Mouse (Mus musculus): Measurements from ENCODE around the gene Olfr644. TPM values are rescaled to one million over a fixed set of nuclear protein-coding genes. Genes with fewer than 3 reads are reported as not detected.

Olfr644 gene
- polyA plus RNA-seq (2015; fragmentation: Nextera tagmentation; extraction: Ambion mirVana), result not detected in 2 replicates

DNA sequence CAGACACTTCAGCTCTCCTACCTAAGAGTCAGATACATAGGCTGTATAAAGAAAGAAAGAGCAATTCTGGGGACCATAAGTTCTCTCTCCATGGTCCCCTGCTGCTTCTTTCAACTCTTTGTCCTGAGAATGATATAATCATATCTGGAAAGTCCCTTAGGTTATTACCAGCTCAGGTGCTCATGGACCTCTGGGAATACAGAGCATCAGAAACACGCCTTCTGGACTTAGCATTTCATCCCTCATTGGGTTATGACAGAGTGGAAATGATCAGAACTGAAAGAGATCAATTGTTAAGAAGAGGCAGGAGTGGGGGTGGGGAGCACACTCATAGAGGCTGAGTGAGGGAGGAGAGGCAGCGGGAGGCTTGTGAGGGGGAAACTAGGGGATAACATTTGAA, at the start of gene Olfr644:
Olfr644 (minus strand) TSS at position 101 of the 400 bp plus-strand sequence.

DNA sequence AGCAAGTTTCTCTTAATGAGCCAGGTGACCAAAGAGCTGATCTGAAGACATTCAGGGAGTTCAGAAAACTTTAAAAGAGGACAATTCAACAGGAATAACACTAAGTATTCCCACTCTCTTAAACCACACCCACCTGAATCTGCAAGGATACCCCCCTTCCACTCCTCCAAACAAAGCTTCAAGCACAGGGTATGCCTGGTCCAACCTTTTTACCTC, 33.0 kb upstream of the Olfr644 start, which contains the start of gene Olfr646:
Olfr646 (plus strand) TSS at position 117 of the 216 bp plus-strand sequence.

GRCm38 (mm10) chr7:104085365-104085764, 13.7 kb upstream of the Olfr644 start, which contains the start of gene Olfr645:
Gene Olfr645, minus strand, starts transcription at chr7:104085465.

DNA sequence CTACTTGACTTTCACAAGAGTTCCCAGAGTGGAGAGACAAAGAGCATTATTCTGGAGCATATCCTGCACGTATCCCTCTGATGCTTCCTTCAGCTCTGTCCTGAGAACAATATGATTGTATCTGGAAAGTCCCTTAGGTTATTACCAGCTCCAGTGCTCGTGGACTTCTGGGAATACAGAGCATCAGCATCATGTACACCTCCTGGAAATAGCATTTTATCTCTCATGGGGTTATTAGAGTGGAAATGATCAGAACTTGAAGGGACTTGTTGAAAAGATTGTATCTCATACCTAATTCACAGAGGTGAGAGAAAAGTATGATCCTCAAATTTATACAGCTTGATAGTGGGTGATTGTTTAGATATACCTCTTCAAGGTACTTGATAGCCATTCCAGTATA, 10.3 kb downstream of the Olfr644 start, which contains the start of gene 4930516K23Rik:
4930516K23Rik (minus strand) TSS at position 101 of the 400 bp plus-strand sequence.

GRCm38 (mm10) chr7:104052566-104052965, 19.1 kb downstream of the Olfr644 start, which contains the start of gene Olfr642:
Gene Olfr642, minus strand, starts transcription at chr7:104052666.

DNA sequence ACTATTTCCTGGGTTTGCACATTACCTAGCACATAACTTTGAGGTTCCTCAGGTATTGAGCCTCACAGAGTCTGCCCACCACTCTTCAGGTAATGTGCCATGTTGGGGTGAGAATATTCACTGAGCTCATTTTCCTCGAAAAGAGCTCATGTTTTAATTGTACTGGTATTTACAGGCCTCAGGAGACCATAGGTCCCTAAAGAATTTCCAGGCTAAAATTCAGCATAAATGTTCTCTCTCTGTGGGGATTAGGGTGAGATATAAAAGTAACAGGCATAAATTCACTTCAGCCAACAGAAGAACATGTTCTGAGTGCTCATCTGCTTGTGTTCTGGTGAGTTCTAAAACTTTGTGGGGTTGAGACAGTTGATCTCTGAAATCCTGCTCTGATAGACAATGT, 36.5 kb downstream of the Olfr644 start, which contains the start of gene Olfr641:
Olfr641 (plus strand) TSS at position 301 of the 400 bp plus-strand sequence.

GRCm38 (mm10) chr7:104025473-104025872, 46.2 kb downstream of the Olfr644 start, which contains the start of gene Olfr640:
Gene Olfr640, minus strand, starts transcription at chr7:104025573.

DNA sequence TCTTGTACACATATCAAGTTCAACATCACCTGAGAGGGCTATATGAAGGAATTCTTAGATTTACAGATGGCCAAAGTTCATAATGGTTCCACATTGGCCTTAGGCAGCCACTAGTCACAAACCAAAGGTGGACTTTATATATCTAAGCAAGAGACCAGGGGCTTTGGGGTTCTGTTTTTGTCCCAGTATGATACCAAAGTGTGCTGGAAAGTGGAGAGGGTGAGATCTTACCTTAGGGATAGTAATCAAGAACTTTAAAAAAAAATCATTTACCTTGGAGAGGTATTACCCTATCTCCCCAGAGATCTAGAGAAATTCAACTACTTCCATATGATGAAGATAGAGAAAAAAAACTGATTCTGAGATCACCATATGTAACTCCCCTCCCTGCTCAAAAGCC, 54.5 kb downstream of the Olfr644 start, which contains the start of gene Olfr639:
Olfr639 (minus strand) TSS at position 101 of the 400 bp plus-strand sequence.

Other genes starting within 250 kb of the Olfr644 start
- 96,477 and 101,005 TPM in 2 replicates for gene Hbb-bs, start 243.8 kb downstream of the Olfr644 start, polyA plus RNA-seq (2015; fragmentation: Nextera tagmentation; extraction: Ambion mirVana)
- gene Hbb-bh2, start 231.3 kb downstream of the Olfr644 start, polyA plus RNA-seq (2015; fragmentation: Nextera tagmentation; extraction: Ambion mirVana), result not detected in 2 replicates
- 1.3 and 1.9 TPM in 2 replicates for gene Hbb-bh1, start 228.7 kb downstream of the Olfr644 start, polyA plus RNA-seq (2015; fragmentation: Nextera tagmentation; extraction: Ambion mirVana)
- gene Hbb-y, start 218.7 kb downstream of the Olfr644 start, polyA plus RNA-seq (2015; fragmentation: Nextera tagmentation; extraction: Ambion mirVana), result 2.9 and 3.0 TPM in 2 replicates
- gene Olfr66, start 185.6 kb downstream of the Olfr644 start, polyA plus RNA-seq (2015; fragmentation: Nextera tagmentation; extraction: Ambion mirVana), result not detected in 2 replicates
- 0.02 TPM in 1 of 2 replicates, not detected in the other for gene Olfr64, start 177.4 kb downstream of the Olfr644 start, polyA plus RNA-seq (2015; fragmentation: Nextera tagmentation; extraction: Ambion mirVana)
- not detected in 2 replicates for gene Olfr65, start 168.4 kb downstream of the Olfr644 start, polyA plus RNA-seq (2015; fragmentation: Nextera tagmentation; extraction: Ambion mirVana)
- gene Olfr631, start 143.0 kb downstream of the Olfr644 start, polyA plus RNA-seq (2015; fragmentation: Nextera tagmentation; extraction: Ambion mirVana), result not detected in 2 replicates
- 0.07 TPM in 1 of 2 replicates, not detected in the other for gene Olfr632, start 137.5 kb downstream of the Olfr644 start, polyA plus RNA-seq (2015; fragmentation: Nextera tagmentation; extraction: Ambion mirVana)
- not detected in 2 replicates for gene Olfr633, start 127.4 kb downstream of the Olfr644 start, polyA plus RNA-seq (2015; fragmentation: Nextera tagmentation; extraction: Ambion mirVana)
- gene Olfr635, start 100.7 kb downstream of the Olfr644 start, polyA plus RNA-seq (2015; fragmentation: Nextera tagmentation; extraction: Ambion mirVana), result not detected in 2 replicates
- gene Olfr638, start 73.1 kb downstream of the Olfr644 start, polyA plus RNA-seq (2015; fragmentation: Nextera tagmentation; extraction: Ambion mirVana), result not detected in 2 replicates
- gene Olfr639, start 54.6 kb downstream of the Olfr644 start, polyA plus RNA-seq (2015; fragmentation: Nextera tagmentation; extraction: Ambion mirVana), result not detected in 2 replicates
- not detected in 2 replicates for gene Olfr640, start 46.3 kb downstream of the Olfr644 start, polyA plus RNA-seq (2015; fragmentation: Nextera tagmentation; extraction: Ambion mirVana)
- not detected in 2 replicates for gene Olfr641, start 36.4 kb downstream of the Olfr644 start, polyA plus RNA-seq (2015; fragmentation: Nextera tagmentation; extraction: Ambion mirVana)
- gene Olfr642, start 19.2 kb downstream of the Olfr644 start, polyA plus RNA-seq (2015; fragmentation: Nextera tagmentation; extraction: Ambion mirVana), result not detected in 2 replicates
- gene 4930516K23Rik, start 10.4 kb downstream of the Olfr644 start, polyA plus RNA-seq (2015; fragmentation: Nextera tagmentation; extraction: Ambion mirVana), result not detected in 2 replicates
- not detected in 2 replicates for gene Olfr645, start 13.6 kb upstream of the Olfr644 start, polyA plus RNA-seq (2015; fragmentation: Nextera tagmentation; extraction: Ambion mirVana)
- gene Olfr646, start 33.0 kb upstream of the Olfr644 start, polyA plus RNA-seq (2015; fragmentation: Nextera tagmentation; extraction: Ambion mirVana), result not detected in 2 replicates
- not detected in 2 replicates for gene Ubqln5, start 58.0 kb upstream of the Olfr644 start, polyA plus RNA-seq (2015; fragmentation: Nextera tagmentation; extraction: Ambion mirVana)
- gene Olfr643, start 65.5 kb upstream of the Olfr644 start, polyA plus RNA-seq (2015; fragmentation: Nextera tagmentation; extraction: Ambion mirVana), result not detected in 2 replicates
- gene Ubqln3, start 71.4 kb upstream of the Olfr644 start, polyA plus RNA-seq (2015; fragmentation: Nextera tagmentation; extraction: Ambion mirVana), result not detected in 2 replicates
- not detected in 2 replicates for gene Ubqlnl, start 78.7 kb upstream of the Olfr644 start, polyA plus RNA-seq (2015; fragmentation: Nextera tagmentation; extraction: Ambion mirVana)
- gene Olfm5, start 93.0 kb upstream of the Olfr644 start, polyA plus RNA-seq (2015; fragmentation: Nextera tagmentation; extraction: Ambion mirVana), result 0.07 TPM in 1 of 2 replicates, not detected in the other
- gene Olfr648, start 111.5 kb upstream of the Olfr644 start, polyA plus RNA-seq (2015; fragmentation: Nextera tagmentation; extraction: Ambion mirVana), result 0.08 and 0.15 TPM in 2 replicates
- gene Olfr649, start 124.1 kb upstream of the Olfr644 start, polyA plus RNA-seq (2015; fragmentation: Nextera tagmentation; extraction: Ambion mirVana), result not detected in 2 replicates
- 0.65 and 1.2 TPM in 2 replicates for gene Trim6, start 146.9 kb upstream of the Olfr644 start, polyA plus RNA-seq (2015; fragmentation: Nextera tagmentation; extraction: Ambion mirVana)
- gene Trim34a, start 172.6 kb upstream of the Olfr644 start, polyA plus RNA-seq (2015; fragmentation: Nextera tagmentation; extraction: Ambion mirVana), result 5.6 and 7.4 TPM in 2 replicates
- 2.3 and 2.9 TPM in 2 replicates for gene Trim5, start 216.2 kb upstream of the Olfr644 start, polyA plus RNA-seq (2015; fragmentation: Nextera tagmentation; extraction: Ambion mirVana)
- gene Trim12a, start 243.6 kb upstream of the Olfr644 start, polyA plus RNA-seq (2015; fragmentation: Nextera tagmentation; extraction: Ambion mirVana), result 13.9 and 19.1 TPM in 2 replicates

All from spleen, postnatal 0 days (tissue).